Mouse (Mus musculus): Measurements from ENCODE around the gene Tbx10. TPM values are rescaled to one million over a fixed set of nuclear protein-coding genes. Genes with fewer than 3 reads are reported as not detected.

The Tbx10 gene
- polyA plus RNA-seq, 1 experiment from 2014 or later = not detected

DNA sequence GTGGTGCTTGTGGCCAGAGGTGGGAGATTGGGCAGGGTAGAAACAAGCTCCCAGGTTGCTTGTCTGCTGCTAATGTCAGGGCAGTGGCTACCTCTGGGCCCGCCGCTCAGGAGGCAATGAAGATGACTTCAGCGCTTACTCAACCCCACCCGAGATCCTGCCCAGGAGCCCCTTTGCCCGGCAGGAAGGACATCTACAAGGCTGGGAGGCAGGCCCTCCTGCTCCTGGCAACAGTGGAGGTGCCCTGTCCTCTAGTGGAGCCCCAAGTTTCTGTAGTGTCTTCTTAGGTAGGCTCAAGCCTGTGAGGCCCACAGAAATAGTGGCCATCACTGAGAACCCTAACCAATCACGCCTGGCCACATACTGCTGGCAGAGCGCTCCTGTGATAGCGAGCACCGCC is 12.5 kb downstream of the Tbx10 start:
- H3K4me2 ChIP-seq (replicated peaks) = no peak overlapping the region
- H3K9me3 ChIP-seq = no peaks in the 10 kb centered on the region
- H3K4me1 ChIP-seq = peaks cover 10% of the 10 kb centered on the region
- H3K27ac ChIP-seq = no peak overlapping the region
- peaks cover 45% of the 10 kb centered on the region for H3K36me3 ChIP-seq
- no peak for ATAC-seq (ENCODE audit: insufficient number of reproducible peaks, insufficient read depth, low FRiP score, low TSS enrichment)
- no peaks in the 10 kb centered on the region for H3K27me3 ChIP-seq
- 92% methylated on average over 9 of the region's 9 CpGs for WGBS
- H3K4me3 ChIP-seq = no peak overlapping the region
- no peak overlapping the region for H3K9ac ChIP-seq

- peaks cover 51% of the 10 kb centered on the region for H3K36me3 ChIP-seq
- no peak overlapping the region for H3K27ac ChIP-seq
- no peak overlapping the region for H3K4me2 ChIP-seq (replicated peaks)
- peaks cover 8% of the 10 kb centered on the region for H3K4me1 ChIP-seq
- H3K4me3 ChIP-seq = no peak overlapping the region
- 86% methylated on average over 8 of the region's 8 CpGs for WGBS
- H3K9ac ChIP-seq = no peak overlapping the region
- no peaks in the 10 kb centered on the region for H3K9me3 ChIP-seq
- no peak for ATAC-seq (ENCODE audit: insufficient number of reproducible peaks, insufficient read depth, low FRiP score, low TSS enrichment)
- no peaks in the 10 kb centered on the region for H3K27me3 ChIP-seq
Observed at GRCm38 (mm10) chr19:4005971-4006370, 13.4 kb downstream of the Tbx10 start.

GRCm38 (mm10) chr19:4011086-4011485 is 18.5 kb downstream of the Tbx10 start:
- Histone ChIP-seq H3K9me3 (no peaks in the 10 kb centered on the region), H3K9ac (no peak overlapping the region), H3K27ac (no peak overlapping the region), H3K4me2 (replicated peaks) (peak overlapping the region; percentile 72; the same call in 1 of the 2 replicates), H3K27me3 (no peaks in the 10 kb centered on the region), H3K36me3 (peaks cover 46% of the 10 kb centered on the region), H3K4me1 (peaks cover 6% of the 10 kb centered on the region), H3K4me3 (no peak overlapping the region)
- 91% methylated on average over 5 of the region's 5 CpGs for WGBS
- ATAC-seq (ENCODE audit: insufficient number of reproducible peaks, insufficient read depth, low FRiP score, low TSS enrichment) = no peak

- peaks cover 6% of the 10 kb centered on the region for H3K4me1 ChIP-seq
- peaks cover 32% of the 10 kb centered on the region for H3K36me3 ChIP-seq
- ATAC-seq (ENCODE audit: insufficient number of reproducible peaks, insufficient read depth, low FRiP score, low TSS enrichment) = peak; percentile 97
- H3K4me2 ChIP-seq (replicated peaks) = peak within 1 kb of the TSS; percentile 72
- no peaks in the 10 kb centered on the region for H3K27me3 ChIP-seq
- WGBS = under 1% methylated on average over 45 of the region's 45 CpGs
- H3K4me3 ChIP-seq = peak within 1 kb of the TSS; percentile 87
- H3K9me3 ChIP-seq = no peaks in the 10 kb centered on the region
- H3K27ac ChIP-seq = no peak within 1 kb of the TSS
- peak within 1 kb of the TSS; percentile 68 for H3K9ac ChIP-seq
Observed at GRCm38 (mm10) chr19:4012432-4013022, 20.0 kb downstream of the Tbx10 start, which contains the start of gene Ndufv1. Ndufv1 (minus strand) TSS chr19:4012806.

DNA sequence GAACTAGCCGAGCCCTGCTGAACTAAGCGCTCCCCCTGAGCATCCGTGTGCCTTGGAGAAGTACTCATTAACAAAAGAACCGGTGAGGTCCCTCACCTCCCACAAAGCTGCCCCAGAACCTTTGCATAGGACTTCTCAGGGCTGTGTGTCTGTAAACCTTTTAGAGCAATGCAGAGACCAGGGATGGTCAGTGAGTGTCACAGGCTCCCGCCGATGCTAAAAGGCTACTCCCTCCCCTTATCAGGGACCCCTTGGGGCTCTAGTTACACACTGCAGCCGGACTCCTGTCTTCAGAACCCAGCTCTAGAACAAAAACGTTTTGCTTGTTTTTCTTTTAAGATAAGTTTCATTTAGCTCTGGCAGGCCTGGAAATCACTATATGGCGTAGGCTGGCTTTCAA is 20.5 kb downstream of the Tbx10 start:
- Histone ChIP-seq H3K9ac (0 out of 2 replicates have a peak overlapping the region, but pooled peaks have one; percentile 22), H3K27ac (no peak overlapping the region), H3K9me3 (no peaks in the 10 kb centered on the region), H3K36me3 (peaks cover 27% of the 10 kb centered on the region), H3K4me1 (peaks cover 6% of the 10 kb centered on the region), H3K27me3 (no peaks in the 10 kb centered on the region), H3K4me3 (peak overlapping the region; percentile 87), H3K4me2 (replicated peaks) (peak overlapping the region; percentile 47)
- WGBS = 18% methylated on average over 9 of the region's 9 CpGs
- ATAC-seq (ENCODE audit: insufficient number of reproducible peaks, insufficient read depth, low FRiP score, low TSS enrichment) = peak; percentile 23; the same call in 1 of the 2 replicates

- Histone ChIP-seq H3K27me3 (no peaks in the 10 kb centered on the region), H3K4me3 (no peak overlapping the region), H3K36me3 (peaks cover 10% of the 10 kb centered on the region), H3K27ac (no peak overlapping the region), H3K4me1 (peaks cover 6% of the 10 kb centered on the region), H3K9ac (no peak overlapping the region), H3K4me2 (replicated peaks) (no peak overlapping the region), H3K9me3 (no peaks in the 10 kb centered on the region)
- no peak for ATAC-seq (ENCODE audit: insufficient number of reproducible peaks, insufficient read depth, low FRiP score, low TSS enrichment)
Observed at GRCm38 (mm10) chr19:4014802-4015201, 22.2 kb downstream of the Tbx10 start.

GRCm38 (mm10) chr19:4015635-4016034 is 23.1 kb downstream of the Tbx10 start:
- Histone ChIP-seq H3K9me3 (no peaks in the 10 kb centered on the region), H3K27me3 (no peaks in the 10 kb centered on the region), H3K4me3 (no peak overlapping the region), H3K4me2 (replicated peaks) (no peak overlapping the region), H3K9ac (no peak overlapping the region), H3K36me3 (peaks cover 4% of the 10 kb centered on the region; the same call in 1 of the 2 replicates), H3K4me1 (peaks cover 6% of the 10 kb centered on the region), H3K27ac (no peak overlapping the region)
- WGBS = 47% methylated on average over 5 of the region's 5 CpGs
- ATAC-seq (ENCODE audit: insufficient number of reproducible peaks, insufficient read depth, low FRiP score, low TSS enrichment) = no peak

GRCm38 (mm10) chr19:4017921-4018587 is 25.5 kb downstream of the Tbx10 start:
- no peak for ATAC-seq (ENCODE audit: insufficient number of reproducible peaks, insufficient read depth, low FRiP score, low TSS enrichment)
- WGBS = 55% methylated on average over 10 of the region's 10 CpGs
- no peak overlapping the region for H3K4me3 ChIP-seq

GRCm38 (mm10) chr19:4018743-4019583 is 26.4 kb downstream of the Tbx10 start:
- Histone ChIP-seq H3K27me3 (no peaks in the 10 kb centered on the region), H3K9me3 (no peaks in the 10 kb centered on the region), H3K4me3 (no peak overlapping the region), H3K4me2 (replicated peaks) (no peak overlapping the region), H3K9ac (no peak overlapping the region), H3K36me3 (no peaks in the 10 kb centered on the region), H3K27ac (no peak overlapping the region), H3K4me1 (no peaks in the 10 kb centered on the region)
- 0 out of 2 replicates have a peak, but pooled peaks have one; percentile 42 for ATAC-seq (ENCODE audit: insufficient number of reproducible peaks, insufficient read depth, low FRiP score, low TSS enrichment)
- whole genome bisulfite sequencing = 34% methylated on average over 18 of the region's 18 CpGs

More at GRCm38 (mm10) chr19:4017921-4018587, 25.5 kb downstream of the Tbx10 start:
- no peak overlapping the region for H3K27ac ChIP-seq
- no peaks in the 10 kb centered on the region for H3K9me3 ChIP-seq
- H3K36me3 ChIP-seq = no peaks in the 10 kb centered on the region
- H3K4me2 ChIP-seq (replicated peaks) = no peak overlapping the region
- H3K4me1 ChIP-seq = no peaks in the 10 kb centered on the region
- H3K9ac ChIP-seq = no peak overlapping the region
- no peaks in the 10 kb centered on the region for H3K27me3 ChIP-seq

GRCm38 (mm10) chr19:4023185-4023584 is 30.6 kb downstream of the Tbx10 start:
- Histone ChIP-seq H3K36me3 (no peaks in the 10 kb centered on the region), H3K27me3 (no peaks in the 10 kb centered on the region), H3K4me2 (replicated peaks) (no peak overlapping the region), H3K4me3 (no peak overlapping the region), H3K9me3 (peaks cover 6% of the 10 kb centered on the region), H3K27ac (no peak overlapping the region), H3K4me1 (no peaks in the 10 kb centered on the region), H3K9ac (no peak overlapping the region)
- 71% methylated on average over 7 of the region's 7 CpGs for WGBS
- no peak for ATAC-seq (ENCODE audit: insufficient number of reproducible peaks, insufficient read depth, low FRiP score, low TSS enrichment)

DNA sequence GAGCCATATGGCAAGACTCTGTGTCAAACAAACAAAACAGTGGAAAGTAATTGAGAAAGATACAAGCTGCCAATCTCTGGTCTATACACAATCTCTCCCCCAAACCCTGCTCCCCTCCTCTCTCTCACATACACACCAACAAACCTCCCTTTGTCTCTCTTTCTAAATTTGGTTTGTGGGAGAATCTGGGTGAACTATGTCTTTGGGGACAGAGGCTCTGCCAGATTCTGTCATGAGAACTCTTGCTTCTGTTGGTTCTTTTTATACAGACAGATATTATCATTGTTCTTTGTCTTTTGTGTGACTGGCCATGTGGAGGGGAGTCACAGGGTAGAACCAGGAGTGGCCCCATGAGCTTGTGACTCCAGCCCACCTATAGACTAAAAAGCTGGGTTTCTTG is 35.0 kb downstream of the Tbx10 start:
- Histone ChIP-seq H3K4me1 (no peaks in the 10 kb centered on the region), H3K9me3 (peaks cover 6% of the 10 kb centered on the region), H3K4me3 (no peak overlapping the region), H3K27me3 (no peaks in the 10 kb centered on the region), H3K36me3 (no peaks in the 10 kb centered on the region), H3K27ac (no peak overlapping the region), H3K9ac (no peak overlapping the region), H3K4me2 (replicated peaks) (no peak overlapping the region)
- no peak for ATAC-seq (ENCODE audit: insufficient number of reproducible peaks, insufficient read depth, low FRiP score, low TSS enrichment)

Data from embryonic facial prominence, embryonic 12.5 days (tissue).